Mouse (Mus musculus) stomach, embryonic 16.5 days (tissue): ENCODE results near the gene Syce3. TPM values are rescaled to one million over a fixed set of nuclear protein-coding genes. Genes with fewer than 3 reads are reported as not detected.

Source experiments
- ATAC-seq: fragments of 200-750 bp; cut with Nextera tagmentation; 2 replicates; pipeline ENCODE4 v1.8.0; 2017; ENCODE audit warnings: moderate number of reproducible peaks, moderate TSS enrichment; ENCODE audit not compliant: insufficient read depth, low FRiP score
- H3K27ac ChIP-seq: fragments of 300-500 bp; sonication (generic); 2 replicates; pipeline ENCODE4 v1.5.1; 2014; ENCODE audit warnings: low read length
- H3K27me3 ChIP-seq: fragments of 300-500 bp; sonication (generic); 2 replicates; pipeline ENCODE4 v1.6.1; 2014; ENCODE audit warnings: low read length, control low read depth, mixed read lengths; ENCODE audit not compliant: control insufficient read depth, insufficient read depth
- H3K36me3 ChIP-seq: fragments of 300-500 bp; sonication (generic); 2 replicates; pipeline ENCODE4 v1.6.1; 2014; ENCODE audit warnings: low read length; ENCODE audit not compliant: control insufficient read depth, insufficient read depth
- H3K4me1 ChIP-seq: fragments of 300-500 bp; sonication (generic); 2 replicates; pipeline ENCODE4 v1.6.1; 2014; ENCODE audit warnings: low read length, control low read depth, mixed read lengths; ENCODE audit not compliant: control insufficient read depth, insufficient read depth
- H3K4me2 ChIP-seq: fragments of 300-500 bp; sonication (generic); 2 replicates; pipeline ENCODE4 v1.6.1; 2014; ENCODE audit warnings: low read depth, low read length, mixed read lengths
- H3K4me3 ChIP-seq: fragments of 300-500 bp; sonication (generic); replicated peaks from 2 replicates; pipeline ENCODE4 v1.5.1; 2014; ENCODE audit warnings: mild to moderate bottlenecking, low read length
- H3K9ac ChIP-seq: fragments of 300-500 bp; sonication (generic); 2 replicates; pipeline ENCODE4 v1.6.1; 2014; ENCODE audit warnings: low read length
- H3K9me3 ChIP-seq: fragments of 300-500 bp; sonication (generic); replicated peaks from 2 replicates; pipeline ENCODE4 v1.6.1; 2016; ENCODE audit warnings: low read length, control low read depth; ENCODE audit not compliant: control insufficient read depth
- WGBS: fragments of 180-500 bp; shearing (Covaris S2); extraction: QIAGEN DNeasy Blood & Tissue Kit; methylation state at CpG from one replicate; pipeline ENCODE4 v1.1.7; 2014; 5-methylcytosine and 5-hydroxymethylcytosine counted together
- polyA plus RNA-seq: library from polyadenylated mRNA; unstranded; fragments of >200 nt; fragmentation: Nextera tagmentation; extraction: Ambion mirVana; gene quantifications from 2 replicates; pipeline ENCODE4 v1.2.1, GENCODE M21; 2015

The Syce3 gene
- polyA plus RNA-seq, 1 experiment from 2014 or later, result not detected

GRCm38 (mm10) chr15:89352054-89352453 is 58.2 kb downstream of the Syce3 start:
- no peak for ATAC-seq

GRCm38 (mm10) chr15:89351302-89351701 is 59.0 kb downstream of the Syce3 start:
- Histone ChIP-seq H3K27ac (no peak overlapping the region), H3K4me3 (no peak overlapping the region), H3K36me3 (peaks cover 14% of the 10 kb centered on the region), H3K9me3 (no peaks in the 10 kb centered on the region), H3K4me1 (peaks cover 9% of the 10 kb centered on the region), H3K4me2 (no peak overlapping the region), H3K27me3 (no peaks in the 10 kb centered on the region), H3K9ac (no peak overlapping the region)
- no peak for ATAC-seq
- WGBS, result 88% methylated on average over 15 of the region's 15 CpGs

More at GRCm38 (mm10) chr15:89352054-89352453, 58.2 kb downstream of the Syce3 start:
- no peak overlapping the region for H3K9ac ChIP-seq
- no peak overlapping the region for H3K27ac ChIP-seq
- no peaks in the 10 kb centered on the region for H3K27me3 ChIP-seq
- H3K4me2 ChIP-seq, result no peak overlapping the region
- WGBS, result 93% methylated on average over 14 of the region's 14 CpGs
- peaks cover 9% of the 10 kb centered on the region for H3K4me1 ChIP-seq
- no peaks in the 10 kb centered on the region for H3K9me3 ChIP-seq
- no peak overlapping the region for H3K4me3 ChIP-seq
- peaks cover 14% of the 10 kb centered on the region for H3K36me3 ChIP-seq

- Histone ChIP-seq H3K4me3 (no peak overlapping the region), H3K4me1 (peaks cover 9% of the 10 kb centered on the region), H3K27me3 (no peaks in the 10 kb centered on the region), H3K4me2 (no peak overlapping the region), H3K9ac (no peak overlapping the region), H3K36me3 (peaks cover 14% of the 10 kb centered on the region), H3K9me3 (no peaks in the 10 kb centered on the region), H3K27ac (no peak overlapping the region)
- WGBS, result 85% methylated on average over 5 of the region's 5 CpGs
- ATAC-seq, result no peak
These were observed 59.9 kb downstream of the Syce3 start for GRCm38 (mm10) chr15:89350447-89350846.

- WGBS, result 82% methylated on average over 3 of the region's 3 CpGs
- ATAC-seq, result no peak
- H3K4me1 ChIP-seq, result no peaks in the 10 kb centered on the region
These were observed 67.0 kb downstream of the Syce3 start for GRCm38 (mm10) chr15:89343325-89343724.

GRCm38 (mm10) chr15:89341678-89342077 is 68.6 kb downstream of the Syce3 start:
- H3K36me3 ChIP-seq, result no peaks in the 10 kb centered on the region
- H3K9ac ChIP-seq, result no peak overlapping the region
- H3K4me1 ChIP-seq, result no peaks in the 10 kb centered on the region
- H3K27ac ChIP-seq, result no peak overlapping the region
- 36% methylated on average over 1 of the region's 1 CpGs for WGBS
- no peak overlapping the region for H3K4me2 ChIP-seq
- H3K4me3 ChIP-seq, result no peak overlapping the region
- H3K27me3 ChIP-seq, result no peaks in the 10 kb centered on the region
- no peak for ATAC-seq
- no peaks in the 10 kb centered on the region for H3K9me3 ChIP-seq

More at GRCm38 (mm10) chr15:89343325-89343724, 67.0 kb downstream of the Syce3 start:
- H3K4me2 ChIP-seq, result no peak overlapping the region
- H3K27me3 ChIP-seq, result no peaks in the 10 kb centered on the region
- H3K9ac ChIP-seq, result no peak overlapping the region
- H3K27ac ChIP-seq, result no peak overlapping the region
- no peak overlapping the region for H3K4me3 ChIP-seq
- no peaks in the 10 kb centered on the region for H3K9me3 ChIP-seq
- no peaks in the 10 kb centered on the region for H3K36me3 ChIP-seq

Other genes starting within 250 kb of the Syce3 start
- gene Plxnb2, start 229.7 kb downstream of the Syce3 start, polyA plus RNA-seq, result 153 and 178 TPM in 2 replicates
- gene Dennd6b, start 214.0 kb downstream of the Syce3 start, polyA plus RNA-seq, result 13.4 and 15.0 TPM in 2 replicates
- gene Ppp6r2, start 198.9 kb downstream of the Syce3 start, polyA plus RNA-seq, result 20.2 and 24.4 TPM in 2 replicates
- 47.6 and 49.5 TPM in 2 replicates for gene Sbf1, start 95.2 kb downstream of the Syce3 start, polyA plus RNA-seq
- gene Adm2, start 87.8 kb downstream of the Syce3 start, polyA plus RNA-seq, result 0.71 and 0.99 TPM in 2 replicates
- 0.54 and 0.66 TPM in 2 replicates for gene Miox, start 76.1 kb downstream of the Syce3 start, polyA plus RNA-seq
- gene Lmf2, start 54.8 kb downstream of the Syce3 start, polyA plus RNA-seq, result 66.9 and 79.1 TPM in 2 replicates
- gene Ncaph2, start 54.8 kb downstream of the Syce3 start, polyA plus RNA-seq, result 150 and 166 TPM in 2 replicates
- gene Sco2, start 36.7 kb downstream of the Syce3 start, polyA plus RNA-seq, result 6.0 and 6.1 TPM in 2 replicates
- gene Tymp, start 33.5 kb downstream of the Syce3 start, polyA plus RNA-seq, result 1.3 and 1.4 TPM in 2 replicates
- gene Odf3b, start 31.2 kb downstream of the Syce3 start, polyA plus RNA-seq, result 0.54 and 0.94 TPM in 2 replicates
- gene Klhdc7b, start 25.6 kb downstream of the Syce3 start, polyA plus RNA-seq, result 0.04 TPM in 1 of 2 replicates, not detected in the other
- 0.52 and 4.8 TPM in 2 replicates for gene Cpt1b, start 15.4 kb upstream of the Syce3 start, polyA plus RNA-seq
- 2.8 and 3.5 TPM in 2 replicates for gene C730034F03Rik, start 19.1 kb upstream of the Syce3 start, polyA plus RNA-seq
- not detected in 2 replicates for gene Gm44502, start 19.2 kb upstream of the Syce3 start, polyA plus RNA-seq
- 42.2 and 49.2 TPM in 2 replicates for gene Chkb, start 19.4 kb upstream of the Syce3 start, polyA plus RNA-seq
- gene Mapk8ip2, start 43.4 kb upstream of the Syce3 start, polyA plus RNA-seq, result 3.7 and 3.9 TPM in 2 replicates
- 19.5 and 19.9 TPM in 2 replicates for gene Arsa, start 66.9 kb upstream of the Syce3 start, polyA plus RNA-seq
- 1.1 and 1.8 TPM in 2 replicates for gene Shank3, start 89.1 kb upstream of the Syce3 start, polyA plus RNA-seq
- gene Acr, start 157.8 kb upstream of the Syce3 start, polyA plus RNA-seq, result not detected in 2 replicates
- gene Rabl2, start 181.4 kb upstream of the Syce3 start, polyA plus RNA-seq, result 34.6 and 35.2 TPM in 2 replicates